Mouse (Mus musculus): ENCODE measurements around the gene Lrrfip1. TPM values are rescaled to one million over a fixed set of nuclear protein-coding genes. Genes with fewer than 3 reads are reported as not detected.

Gene Lrrfip1
- total and polyA plus RNA-seq, 2 experiments from 2014 or later = 120 to 168 TPM

- Histone ChIP-seq H3K4me2 (ENCODE audit: low read depth, low read length) (no peak overlapping the region), H3K9me3 (replicated peaks; ENCODE audit: control insufficient read depth, low read length) (peaks cover 5% of the 10 kb centered on the region; the same call in 1 of the 2 replicates), H3K4me1 (ENCODE audit: control insufficient read depth, insufficient read depth) (no peaks in the 10 kb centered on the region), H3K27ac (ENCODE audit: low read depth) (no peak overlapping the region), H3K4me3 (ENCODE audit: low read depth, low read length) (no peak overlapping the region), H3K9ac (replicated peaks; ENCODE audit: low read depth, low read length) (no peak overlapping the region), H3K27me3 (ENCODE audit: control insufficient read depth, insufficient read depth, low read length) (no peaks in the 10 kb centered on the region), H3K36me3 (replicated peaks; ENCODE audit: control insufficient read depth, insufficient read depth, low read length) (peaks cover 95% of the 10 kb centered on the region)
- no peak for TF ChIP-seq EP300 (IDR thresholded peaks at IDR 0.05; ENCODE audit: low read depth)
- no peak for TF ChIP-seq CTCF (IDR thresholded peaks at IDR 0.05; ENCODE audit: low read depth)
- ATAC-seq (ENCODE audit: insufficient read depth, low read depth) (no peak), DNase-seq (ENCODE audit: low spot score) (no peak)
- 63% methylated on average over 3 of the region's 3 CpGs for WGBS
These were observed 124.9 kb downstream of the Lrrfip1 start for GRCm38 (mm10) chr1:91123466-91123865.

- TF ChIP-seq EP300 (IDR thresholded peaks at IDR 0.05; ENCODE audit: low read depth) (no peak), CTCF (IDR thresholded peaks at IDR 0.05; ENCODE audit: low read depth) (no peak; the same call in 1 of the 2 replicates)
- H3K9me3 ChIP-seq (replicated peaks; ENCODE audit: control insufficient read depth, low read length) = peaks cover 11% of the 10 kb centered on the region; the same call in 1 of the 2 replicates
- 89% methylated on average over 4 of the region's 4 CpGs for WGBS
These were observed 130.3 kb downstream of the Lrrfip1 start for GRCm38 (mm10) chr1:91128849-91129248.

GRCm38 (mm10) chr1:91137036-91137435 is 138.5 kb downstream of the Lrrfip1 start:
- Histone ChIP-seq H3K36me3 (replicated peaks; ENCODE audit: control insufficient read depth, insufficient read depth, low read length) (no peaks in the 10 kb centered on the region), H3K4me3 (ENCODE audit: low read depth, low read length) (no peak overlapping the region), H3K9ac (replicated peaks; ENCODE audit: low read depth, low read length) (no peak overlapping the region), H3K27me3 (ENCODE audit: control insufficient read depth, insufficient read depth, low read length) (no peaks in the 10 kb centered on the region), H3K4me1 (ENCODE audit: control insufficient read depth, insufficient read depth) (no peaks in the 10 kb centered on the region), H3K27ac (ENCODE audit: low read depth) (no peak overlapping the region), H3K9me3 (replicated peaks; ENCODE audit: control insufficient read depth, low read length) (no peaks in the 10 kb centered on the region), H3K4me2 (ENCODE audit: low read depth, low read length) (no peak overlapping the region)
- 61% methylated on average over 2 of the region's 2 CpGs for WGBS
- DNase-seq (ENCODE audit: low spot score) (no peak), ATAC-seq (ENCODE audit: insufficient read depth, low read depth) (no peak; the same call in 1 of the 2 replicates)
- TF ChIP-seq EP300 (IDR thresholded peaks at IDR 0.05; ENCODE audit: low read depth) = no peak
- no peak for TF ChIP-seq CTCF (IDR thresholded peaks at IDR 0.05; ENCODE audit: low read depth)

More at GRCm38 (mm10) chr1:91128849-91129248, 130.3 kb downstream of the Lrrfip1 start:
- H3K4me2 ChIP-seq (ENCODE audit: low read depth, low read length) = no peak overlapping the region
- peaks cover 59% of the 10 kb centered on the region for H3K36me3 ChIP-seq (replicated peaks; ENCODE audit: control insufficient read depth, insufficient read depth, low read length)
- H3K9ac ChIP-seq (replicated peaks; ENCODE audit: low read depth, low read length) = no peak overlapping the region
- no peak for DNase-seq (ENCODE audit: low spot score)
- no peaks in the 10 kb centered on the region for H3K27me3 ChIP-seq (ENCODE audit: control insufficient read depth, insufficient read depth, low read length)
- H3K4me3 ChIP-seq (ENCODE audit: low read depth, low read length) = no peak overlapping the region
- no peak overlapping the region for H3K27ac ChIP-seq (ENCODE audit: low read depth)
- no peaks in the 10 kb centered on the region for H3K4me1 ChIP-seq (ENCODE audit: control insufficient read depth, insufficient read depth)
- ATAC-seq (ENCODE audit: insufficient read depth, low read depth) = no peak

- no peaks in the 10 kb centered on the region for H3K4me1 ChIP-seq (ENCODE audit: control insufficient read depth, insufficient read depth)
- peak within 1 kb of the TSS; percentile 28 for H3K4me2 ChIP-seq (ENCODE audit: low read depth, low read length)
- no peak for DNase-seq (ENCODE audit: low spot score)
- no peaks in the 10 kb centered on the region for H3K27me3 ChIP-seq (ENCODE audit: control insufficient read depth, insufficient read depth, low read length)
- no peaks in the 10 kb centered on the region for H3K9me3 ChIP-seq (replicated peaks; ENCODE audit: control insufficient read depth, low read length)
- 57% methylated on average over 20 of the region's 20 CpGs for WGBS
- no peak for TF ChIP-seq CTCF (IDR thresholded peaks at IDR 0.05; ENCODE audit: low read depth)
- TF ChIP-seq EP300 (IDR thresholded peaks at IDR 0.05; ENCODE audit: low read depth) = no peak
- peak; percentile 79 for ATAC-seq (ENCODE audit: insufficient read depth, low read depth)
- no peak within 1 kb of the TSS for H3K27ac ChIP-seq (ENCODE audit: low read depth)
- H3K36me3 ChIP-seq (replicated peaks; ENCODE audit: control insufficient read depth, insufficient read depth, low read length) = no peaks in the 10 kb centered on the region
- no peak within 1 kb of the TSS for H3K4me3 ChIP-seq (ENCODE audit: low read depth, low read length)
- H3K9ac ChIP-seq (replicated peaks; ENCODE audit: low read depth, low read length) = no peak within 1 kb of the TSS
These were observed 146.3 kb downstream of the Lrrfip1 start, which contains the start of gene Rbm44 for GRCm38 (mm10) chr1:91144813-91145212. Gene Rbm44, plus strand, starts transcription at chr1:91145089.

DNA sequence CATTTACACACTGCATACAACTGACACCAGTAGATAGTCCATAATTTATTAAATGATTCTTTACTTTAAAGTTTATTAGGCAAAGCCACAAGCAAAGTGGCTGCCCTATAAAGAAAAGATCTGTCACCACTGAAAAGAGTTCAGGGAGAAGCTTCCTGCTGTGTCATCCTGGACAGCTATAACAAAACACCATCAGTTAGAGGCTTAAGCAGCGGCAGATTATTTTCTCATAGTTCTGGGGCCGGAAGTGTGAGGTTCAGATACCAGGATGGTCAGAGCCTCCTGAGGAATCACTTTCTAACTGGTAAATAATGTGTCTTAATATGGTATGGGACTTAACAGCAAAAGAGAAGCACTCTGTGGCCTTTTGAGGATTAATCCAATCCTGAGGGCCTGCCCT is 153.0 kb downstream of the Lrrfip1 start:
- ATAC-seq (ENCODE audit: insufficient read depth, low read depth) (no peak), DNase-seq (ENCODE audit: low spot score) (no peak)
- Histone ChIP-seq H3K36me3 (replicated peaks; ENCODE audit: control insufficient read depth, insufficient read depth, low read length) (no peaks in the 10 kb centered on the region), H3K27ac (ENCODE audit: low read depth) (no peak overlapping the region), H3K9me3 (replicated peaks; ENCODE audit: control insufficient read depth, low read length) (no peaks in the 10 kb centered on the region), H3K4me3 (ENCODE audit: low read depth, low read length) (no peak overlapping the region), H3K9ac (replicated peaks; ENCODE audit: low read depth, low read length) (no peak overlapping the region), H3K4me2 (ENCODE audit: low read depth, low read length) (no peak overlapping the region), H3K27me3 (ENCODE audit: control insufficient read depth, insufficient read depth, low read length) (no peaks in the 10 kb centered on the region), H3K4me1 (ENCODE audit: control insufficient read depth, insufficient read depth) (no peaks in the 10 kb centered on the region)
- TF ChIP-seq EP300 (IDR thresholded peaks at IDR 0.05; ENCODE audit: low read depth) = no peak
- no peak for TF ChIP-seq CTCF (IDR thresholded peaks at IDR 0.05; ENCODE audit: low read depth)
- WGBS = 66% methylated on average over 2 of the region's 2 CpGs

DNA sequence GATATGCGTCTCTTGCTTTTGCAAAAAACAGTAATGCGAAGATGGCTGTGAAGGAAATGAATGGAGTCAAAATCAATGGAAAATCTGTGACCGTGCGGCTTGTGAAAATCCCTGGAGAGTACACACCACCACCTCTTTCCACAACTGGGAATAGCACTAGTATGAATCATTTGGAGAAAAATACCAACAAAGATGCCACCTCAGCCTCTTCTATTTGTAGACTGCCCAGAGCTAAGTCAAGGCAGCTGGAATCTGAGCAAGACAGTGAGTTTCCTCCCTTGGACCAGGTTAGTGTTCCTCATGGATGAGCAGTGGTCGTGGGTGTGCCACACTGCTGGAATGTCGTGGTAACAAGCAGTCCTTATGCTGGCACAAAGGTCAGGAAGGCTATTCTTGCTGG is 168.3 kb downstream of the Lrrfip1 start:
- WGBS = 77% methylated on average over 6 of the region's 6 CpGs
- no peak overlapping the region for H3K27ac ChIP-seq (ENCODE audit: low read depth)
- ATAC-seq (ENCODE audit: insufficient read depth, low read depth) = no peak

More for the DNA sequence above, 168.3 kb downstream of the Lrrfip1 start:
- Histone ChIP-seq H3K4me2 (ENCODE audit: low read depth, low read length) (no peak overlapping the region), H3K9ac (replicated peaks; ENCODE audit: low read depth, low read length) (no peak overlapping the region), H3K27me3 (ENCODE audit: control insufficient read depth, insufficient read depth, low read length) (no peaks in the 10 kb centered on the region), H3K9me3 (replicated peaks; ENCODE audit: control insufficient read depth, low read length) (no peaks in the 10 kb centered on the region), H3K36me3 (replicated peaks; ENCODE audit: control insufficient read depth, insufficient read depth, low read length) (no peaks in the 10 kb centered on the region), H3K4me3 (ENCODE audit: low read depth, low read length) (no peak overlapping the region), H3K4me1 (ENCODE audit: control insufficient read depth, insufficient read depth) (no peaks in the 10 kb centered on the region)
- TF ChIP-seq EP300 (IDR thresholded peaks at IDR 0.05; ENCODE audit: low read depth) (no peak), CTCF (IDR thresholded peaks at IDR 0.05; ENCODE audit: low read depth) (no peak)
- DNase-seq (ENCODE audit: low spot score) = no peak
